Mouse (Mus musculus): ENCODE results near the gene Gdpd5.
A peak's percentile ranks its signal among the peaks of the same experiment; 100 is the strongest.

Gene Gdpd5

GRCm38 (mm10) chr7:99447323-99447722 is 66.1 kb downstream of the Gdpd5 start:
- DNase-seq = no peak

- no peak for DNase-seq
Measured at GRCm38 (mm10) chr7:99448619-99449018, 67.4 kb downstream of the Gdpd5 start.

GRCm38 (mm10) chr7:99449063-99449462 is 67.8 kb downstream of the Gdpd5 start:
- peak; percentile 43 for DNase-seq

GRCm38 (mm10) chr7:99449751-99450150 is 68.5 kb downstream of the Gdpd5 start:
- DNase-seq = no peak

GRCm38 (mm10) chr7:99450703-99451102 is 69.5 kb downstream of the Gdpd5 start:
- DNase-seq = peak; percentile 62

GRCm38 (mm10) chr7:99452859-99453258 is 71.6 kb downstream of the Gdpd5 start:
- DNase-seq = no peak

GRCm38 (mm10) chr7:99454044-99454443 is 72.8 kb downstream of the Gdpd5 start:
- DNase-seq = no peak

- DNase-seq = no peak
Measured at GRCm38 (mm10) chr7:99458849-99459248, 77.6 kb downstream of the Gdpd5 start.

- no peak for DNase-seq
Measured at GRCm38 (mm10) chr7:99459888-99460652, 78.9 kb downstream of the Gdpd5 start.

- DNase-seq = no peak
Measured at GRCm38 (mm10) chr7:99463120-99463519, 81.9 kb downstream of the Gdpd5 start.

GRCm38 (mm10) chr7:99465811-99466210 is 84.6 kb downstream of the Gdpd5 start, which contains the start of gene Klhl35:
Gene Klhl35, plus strand, starts transcription at chr7:99466004.
- DNase-seq = no peak

- DNase-seq = no peak
Measured at GRCm38 (mm10) chr7:99467916-99468282, 86.7 kb downstream of the Gdpd5 start.

- peak; percentile 88 for DNase-seq
Measured at GRCm38 (mm10) chr7:99468283-99469132, 87.3 kb downstream of the Gdpd5 start.

- DNase-seq = no peak
Measured at GRCm38 (mm10) chr7:99469680-99470405, 88.6 kb downstream of the Gdpd5 start.

- no peak for DNase-seq
Measured at GRCm38 (mm10) chr7:99471578-99471977, 90.4 kb downstream of the Gdpd5 start.

- no peak for DNase-seq
Measured at GRCm38 (mm10) chr7:99473638-99474407, 92.6 kb downstream of the Gdpd5 start.

- no peak for DNase-seq
Measured at GRCm38 (mm10) chr7:99474836-99475561, 93.8 kb downstream of the Gdpd5 start.

- DNase-seq = no peak
Measured at GRCm38 (mm10) chr7:99475562-99475911, 94.3 kb downstream of the Gdpd5 start.

- DNase-seq = no peak
Measured at GRCm38 (mm10) chr7:99476558-99477114, 95.4 kb downstream of the Gdpd5 start.

- DNase-seq = no peak
Measured at GRCm38 (mm10) chr7:99477235-99477634, 96.0 kb downstream of the Gdpd5 start.

GRCm38 (mm10) chr7:99482637-99483036 is 101.4 kb downstream of the Gdpd5 start:
- DNase-seq = no peak
